Comparison of ENCODE assay signal across 23 mouse cellular contexts in the genomic region with DNA sequence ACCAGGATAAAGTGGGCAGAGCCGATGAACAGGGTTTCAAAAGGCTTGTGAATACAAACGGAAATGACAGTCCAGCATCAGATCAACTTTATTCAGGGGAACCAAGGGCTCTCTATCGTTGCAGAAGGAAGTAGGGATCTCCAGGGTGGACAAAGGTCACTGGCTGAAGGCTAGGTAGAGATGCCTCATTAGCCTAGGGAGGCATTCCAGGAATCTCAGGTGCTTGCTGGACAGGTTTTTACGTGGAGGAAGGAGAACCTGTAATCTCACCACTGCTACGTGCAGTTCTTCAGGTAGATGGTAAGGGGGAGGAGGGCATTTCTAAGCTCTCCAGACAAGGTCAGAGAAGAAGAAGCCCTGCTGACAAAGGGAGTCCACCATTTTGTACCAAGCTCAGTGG. TPM values are rescaled to one million over a fixed set of nuclear protein-coding genes. Genes with fewer than 3 reads are reported as not detected.
DNase-seq lines count a peak whose midpoint lies in the region; ATAC-seq and TF ChIP-seq lines count a peak whose summit lies in the region.
"Had no signal": no experiment of that assay in that cellular context is flagged by ENCODE, and none has a peak within 500 bp of the region (broad histone marks: within the 10 kb centered on the region; RNA-seq: fewer than 3 reads in every experiment).

No protein-coding gene starts in this region.

- TF ChIP-seq CTCF in intestine, postnatal 0 days (IDR thresholded peaks at IDR 0.05; ENCODE audit: low read depth): no peak

- no peak for DNase-seq in kidney, postnatal 10 days
- DNase-seq in urinary bladder, postnatal 14 days (ENCODE audit: low spot score): peak; percentile 42
- DNase-seq in urinary bladder, postnatal 10 days (ENCODE audit: low spot score): no peak
- DNase-seq in forebrain, embryonic 11.5 days (ENCODE audit: low spot score): no peak
- DNase-seq: cerebellum, adult 9-10 months; heart, adult 2 months; kidney, postnatal 36 days; midbrain, embryonic 14.5 days; retina, postnatal 1 day; spleen, adult 18-20 months had no signal

- peaks cover 38% of the 10 kb centered on the region for H3K4me1 ChIP-seq in kidney, embryonic 15.5 days
- no peaks in the 10 kb centered on the region; the same call in 1 of the 2 replicates for H3K4me1 ChIP-seq in intestine, postnatal 0 days (replicated peaks; ENCODE audit: control insufficient read depth, insufficient read depth, low read length)
- peaks cover 7% of the 10 kb centered on the region; the same call in 1 of the 2 replicates for H3K4me1 ChIP-seq in forebrain, embryonic 11.5 days (replicated peaks; ENCODE audit: control insufficient read depth, insufficient read depth, low read length)
- peaks cover 33% of the 10 kb centered on the region for H3K4me1 ChIP-seq in neural tube, embryonic 15.5 days

- H3K9ac ChIP-seq in kidney, embryonic 15.5 days: no peak overlapping the region
- H3K9ac ChIP-seq in intestine, postnatal 0 days (ENCODE audit: low read depth, low read length): no peak overlapping the region
- no peak overlapping the region for H3K9ac ChIP-seq in forebrain, embryonic 11.5 days (ENCODE audit: low read length)
- H3K9ac ChIP-seq in neural tube, embryonic 15.5 days (replicated peaks): no peak overlapping the region
- H3K9ac ChIP-seq: embryonic facial prominence, embryonic 13.5 days; heart, embryonic 15.5 days; liver, embryonic 15.5 days had no signal

- H3K9me3 ChIP-seq in kidney, embryonic 15.5 days (replicated peaks): no peaks in the 10 kb centered on the region
- H3K9me3 ChIP-seq in intestine, postnatal 0 days (ENCODE audit: control insufficient read depth): no peaks in the 10 kb centered on the region
- H3K9me3 ChIP-seq in forebrain, embryonic 11.5 days (ENCODE audit: control insufficient read depth, low read length): no peaks in the 10 kb centered on the region
- H3K9me3 ChIP-seq in neural tube, embryonic 15.5 days (replicated peaks): no peaks in the 10 kb centered on the region
- H3K9me3 ChIP-seq: embryonic facial prominence, embryonic 13.5 days; forebrain, embryonic 10.5 days; heart, embryonic 15.5 days; hindbrain, embryonic 10.5 days; liver, embryonic 15.5 days had no signal

- no peak overlapping the region for H3K4me3 ChIP-seq in kidney, embryonic 15.5 days (replicated peaks)
- no peak overlapping the region for H3K4me3 ChIP-seq in intestine, postnatal 0 days (ENCODE audit: low read depth, low read length)
- H3K4me3 ChIP-seq in forebrain, embryonic 11.5 days (ENCODE audit: low read depth, low read length): no peak overlapping the region
- H3K4me3 ChIP-seq in neural tube, embryonic 15.5 days (replicated peaks): no peak overlapping the region
- H3K4me3 ChIP-seq: embryonic facial prominence, embryonic 13.5 days; heart, adult 2 months; heart, embryonic 15.5 days; hindbrain, embryonic 10.5 days; myocyte had no signal

- 66% methylated on average over 5 of the region's 5 CpGs for WGBS in kidney, embryonic 15.5 days
- WGBS in intestine, postnatal 0 days: 26% methylated on average over 5 of the region's 5 CpGs
- WGBS in forebrain, embryonic 11.5 days: 68% methylated on average over 5 of the region's 5 CpGs
- 80% methylated on average over 5 of the region's 5 CpGs for WGBS in neural tube, embryonic 15.5 days

- H3K4me2 ChIP-seq in kidney, embryonic 15.5 days: no peak overlapping the region
- H3K4me2 ChIP-seq in intestine, postnatal 0 days (replicated peaks; ENCODE audit: low read depth): 0 out of 2 replicates have a peak overlapping the region, but pooled peaks have one; percentile 22
- H3K4me2 ChIP-seq in forebrain, embryonic 11.5 days (ENCODE audit: low read depth, low read length, severe bottlenecking): no peak overlapping the region
- no peak overlapping the region for H3K4me2 ChIP-seq in neural tube, embryonic 15.5 days
- H3K4me2 ChIP-seq: embryonic facial prominence, embryonic 13.5 days; heart, embryonic 15.5 days had no signal

- ATAC-seq in kidney, embryonic 15.5 days (replicated peaks; ENCODE audit: low FRiP score): no peak
- ATAC-seq in intestine, postnatal 0 days: peak; percentile 23
- ATAC-seq in forebrain, embryonic 11.5 days (replicated peaks; ENCODE audit: low FRiP score): no peak
- ATAC-seq in neural tube, embryonic 15.5 days (ENCODE audit: low FRiP score): no peak
- ATAC-seq: Patski had no signal

- peaks cover 10% of the 10 kb centered on the region for H3K36me3 ChIP-seq in kidney, embryonic 15.5 days
- no peaks in the 10 kb centered on the region for H3K36me3 ChIP-seq in intestine, postnatal 0 days (ENCODE audit: control insufficient read depth, insufficient read depth)
- no peaks in the 10 kb centered on the region; the same call in 1 of the 2 replicates for H3K36me3 ChIP-seq in forebrain, embryonic 11.5 days (ENCODE audit: control insufficient read depth, insufficient read depth, low read length)
- H3K36me3 ChIP-seq in neural tube, embryonic 15.5 days: peaks cover 3% of the 10 kb centered on the region

- no peaks in the 10 kb centered on the region for H3K27me3 ChIP-seq in kidney, embryonic 15.5 days
- no peaks in the 10 kb centered on the region for H3K27me3 ChIP-seq in intestine, postnatal 0 days (replicated peaks; ENCODE audit: control insufficient read depth, insufficient read depth, low read length)
- no peaks in the 10 kb centered on the region for H3K27me3 ChIP-seq in forebrain, embryonic 11.5 days (ENCODE audit: control insufficient read depth, insufficient read depth, low read length)
- no peaks in the 10 kb centered on the region for H3K27me3 ChIP-seq in neural tube, embryonic 15.5 days (replicated peaks)
- H3K27me3 ChIP-seq: embryonic facial prominence, embryonic 13.5 days; heart, embryonic 15.5 days; liver, embryonic 15.5 days; Patski had no signal

- peak overlapping the region; percentile 51 for H3K27ac ChIP-seq in kidney, embryonic 15.5 days
- H3K27ac ChIP-seq in intestine, postnatal 0 days (ENCODE audit: low read depth, low read length): 0 out of 2 replicates have a peak overlapping the region, but pooled peaks have one; percentile 16
- H3K27ac ChIP-seq in forebrain, embryonic 11.5 days (ENCODE audit: low read depth, low read length): no peak overlapping the region
- no peak overlapping the region for H3K27ac ChIP-seq in neural tube, embryonic 15.5 days (replicated peaks)
- H3K27ac ChIP-seq: embryonic facial prominence, embryonic 13.5 days; heart, adult 2 months; heart, embryonic 15.5 days; macrophage had no signal

RNA-seq across cellular contexts. Expression of a gene that starts 1.6 kb away (rescaled TPM):
- polyA plus RNA-seq in kidney, embryonic 15.5 days (2015; fragmentation: Nextera tagmentation; extraction: Ambion mirVana): 136 and 139 TPM in 2 replicates
- polyA plus RNA-seq in intestine, postnatal 0 days (2015; fragmentation: Nextera tagmentation; extraction: Ambion mirVana): 51.1 and 53.2 TPM in 2 replicates
- polyA plus RNA-seq in forebrain, embryonic 11.5 days (2014; fragmentation: Nextera tagmentation; extraction: Ambion mirVana): 178 and 183 TPM in 2 replicates
- 76.1 and 94.7 TPM in 2 replicates for polyA plus RNA-seq in neural tube, embryonic 15.5 days (2015; fragmentation: Nextera tagmentation; extraction: Ambion mirVana)

RNA-seq across cellular contexts. Expression of a gene that starts 32.0 kb away (rescaled TPM):
- polyA plus RNA-seq in kidney, embryonic 15.5 days (2015; fragmentation: Nextera tagmentation; extraction: Ambion mirVana): not detected in 2 replicates
- polyA plus RNA-seq in intestine, postnatal 0 days (2015; fragmentation: Nextera tagmentation; extraction: Ambion mirVana): not detected in 2 replicates
- not detected in 2 replicates for polyA plus RNA-seq in forebrain, embryonic 11.5 days (2014; fragmentation: Nextera tagmentation; extraction: Ambion mirVana)
- polyA plus RNA-seq in neural tube, embryonic 15.5 days (2015; fragmentation: Nextera tagmentation; extraction: Ambion mirVana): not detected in 2 replicates
- polyA plus RNA-seq: embryonic facial prominence, embryonic 13.5 days; forebrain, embryonic 10.5 days; heart, adult 2 months; heart, embryonic 15.5 days; hindbrain, embryonic 10.5 days; limb, embryonic 14.5 days; liver, embryonic 15.5 days; macrophage; midbrain, embryonic 14.5 days; myocyte; Patski; stomach, embryonic 14.5 days had no signal

RNA-seq across cellular contexts. Expression of a gene that starts 48.2 kb away (rescaled TPM):
- polyA plus RNA-seq in kidney, embryonic 15.5 days (2015; fragmentation: Nextera tagmentation; extraction: Ambion mirVana): not detected in 2 replicates
- not detected in 2 replicates for polyA plus RNA-seq in intestine, postnatal 0 days (2015; fragmentation: Nextera tagmentation; extraction: Ambion mirVana)
- not detected in 2 replicates for polyA plus RNA-seq in forebrain, embryonic 11.5 days (2014; fragmentation: Nextera tagmentation; extraction: Ambion mirVana)
- polyA plus RNA-seq in neural tube, embryonic 15.5 days (2015; fragmentation: Nextera tagmentation; extraction: Ambion mirVana): not detected in 2 replicates
- polyA plus RNA-seq: embryonic facial prominence, embryonic 13.5 days; forebrain, embryonic 10.5 days; heart, adult 2 months; heart, embryonic 15.5 days; hindbrain, embryonic 10.5 days; limb, embryonic 14.5 days; liver, embryonic 15.5 days; macrophage; midbrain, embryonic 14.5 days; myocyte; Patski; stomach, embryonic 14.5 days had no signal

Comparison
In these comparisons a context has a peak if more than half of its experiments do, and no peak if none do; other contexts are left out.
1. H3K27ac ChIP-seq: peak in kidney, embryonic 15.5 days (single experiment) and intestine, postnatal 0 days (single experiment); none in forebrain, embryonic 11.5 days (single experiment) and neural tube, embryonic 15.5 days (single experiment).